Mouse (Mus musculus): ENCODE results near the gene Pde4c.

Pde4c gene

DNA sequence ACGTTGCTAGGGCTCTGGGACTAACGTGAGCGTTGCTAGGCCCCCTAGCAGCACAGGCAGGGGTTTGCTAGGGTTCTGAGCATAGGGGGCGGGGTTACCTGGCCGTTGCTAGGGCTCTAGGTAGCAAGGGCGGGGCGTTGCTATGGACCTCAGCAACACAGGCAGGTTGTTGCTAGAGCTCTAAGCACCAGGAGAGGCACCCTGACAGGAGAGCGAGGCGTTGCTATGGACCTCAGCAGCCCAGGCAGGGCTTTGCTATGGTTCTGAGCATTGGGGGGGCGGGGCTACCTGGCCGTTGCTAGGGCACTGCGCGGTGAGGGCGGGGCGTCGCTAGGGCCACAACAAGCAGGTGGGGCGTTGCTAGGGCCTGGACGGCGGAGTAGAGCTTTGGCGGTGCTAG is 69.2 kb downstream of the Pde4c start:
- DNase-seq = peak; percentile 65

DNA sequence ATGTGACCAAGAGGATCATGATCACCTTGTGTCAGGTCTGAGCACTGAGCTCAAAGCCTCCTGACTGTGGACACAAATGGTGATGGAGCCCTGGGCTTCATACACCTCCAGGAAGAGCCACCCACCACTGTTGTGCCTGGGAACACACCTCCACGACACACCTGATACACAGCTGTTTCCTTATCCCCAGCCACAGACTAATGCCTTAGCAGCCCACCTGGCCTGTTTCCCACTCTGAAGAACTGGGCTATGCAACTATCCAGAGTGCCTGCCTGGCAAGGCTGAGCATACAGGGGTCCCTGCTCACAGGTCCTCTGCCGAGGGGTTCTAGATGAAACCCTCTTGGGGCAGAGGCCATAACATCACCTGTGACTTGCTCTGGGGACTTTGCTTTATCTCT is 70.7 kb downstream of the Pde4c start:
- DNase-seq = no peak

DNA sequence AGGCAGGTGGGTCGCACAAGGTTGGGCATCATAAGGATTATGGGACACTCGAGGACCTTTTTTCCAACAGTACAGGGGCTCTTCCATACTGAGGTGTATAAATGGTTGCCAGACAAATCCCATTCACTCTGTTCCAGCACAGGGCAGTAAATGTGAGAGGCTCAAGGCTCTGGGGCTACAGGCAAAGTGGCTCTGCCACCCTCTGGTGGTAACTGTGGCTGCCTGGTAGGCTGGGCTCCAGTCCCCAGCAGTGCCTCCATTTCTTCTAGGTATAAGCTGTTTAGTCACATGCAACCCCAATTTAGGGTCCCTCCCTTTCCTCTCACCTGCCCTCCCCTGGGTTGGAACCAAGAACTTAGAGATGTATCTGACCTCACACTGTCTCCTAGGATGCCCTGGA is 71.8 kb downstream of the Pde4c start:
- no peak for DNase-seq

DNA sequence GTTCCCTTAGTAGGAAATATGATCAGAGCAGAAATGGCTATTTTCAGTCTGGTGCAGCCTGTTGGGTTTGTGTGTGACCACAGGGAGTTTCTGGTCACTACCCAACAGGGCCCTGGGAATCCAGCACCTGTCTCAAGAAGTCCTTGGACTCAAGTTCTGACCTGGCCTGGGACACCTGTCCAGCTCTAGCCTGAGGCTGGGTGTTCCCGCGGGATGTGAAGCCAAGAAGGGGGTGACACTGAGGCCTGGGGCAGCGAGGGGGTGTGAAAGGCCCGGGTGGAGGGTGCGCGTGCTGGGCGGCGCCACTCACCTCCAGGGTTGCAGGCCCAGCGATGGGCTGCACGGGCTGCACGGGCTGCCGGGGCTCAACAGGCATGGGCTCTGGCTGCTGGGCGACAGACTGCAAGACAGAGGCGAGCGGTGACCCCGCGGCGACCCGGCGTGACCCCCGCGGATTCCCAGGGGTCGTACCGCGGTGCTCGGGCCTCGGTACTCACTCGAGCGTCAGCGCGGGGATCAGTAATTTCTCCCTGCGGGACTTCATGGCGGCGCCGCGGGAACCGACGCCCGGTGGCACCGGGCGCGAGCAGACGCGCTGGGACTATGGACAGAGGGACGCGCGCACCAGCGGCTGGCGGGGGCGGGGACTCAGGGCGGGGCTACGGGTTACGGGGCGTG is 73.0 kb downstream of the Pde4c start:
- DNase-seq = no peak

DNA sequence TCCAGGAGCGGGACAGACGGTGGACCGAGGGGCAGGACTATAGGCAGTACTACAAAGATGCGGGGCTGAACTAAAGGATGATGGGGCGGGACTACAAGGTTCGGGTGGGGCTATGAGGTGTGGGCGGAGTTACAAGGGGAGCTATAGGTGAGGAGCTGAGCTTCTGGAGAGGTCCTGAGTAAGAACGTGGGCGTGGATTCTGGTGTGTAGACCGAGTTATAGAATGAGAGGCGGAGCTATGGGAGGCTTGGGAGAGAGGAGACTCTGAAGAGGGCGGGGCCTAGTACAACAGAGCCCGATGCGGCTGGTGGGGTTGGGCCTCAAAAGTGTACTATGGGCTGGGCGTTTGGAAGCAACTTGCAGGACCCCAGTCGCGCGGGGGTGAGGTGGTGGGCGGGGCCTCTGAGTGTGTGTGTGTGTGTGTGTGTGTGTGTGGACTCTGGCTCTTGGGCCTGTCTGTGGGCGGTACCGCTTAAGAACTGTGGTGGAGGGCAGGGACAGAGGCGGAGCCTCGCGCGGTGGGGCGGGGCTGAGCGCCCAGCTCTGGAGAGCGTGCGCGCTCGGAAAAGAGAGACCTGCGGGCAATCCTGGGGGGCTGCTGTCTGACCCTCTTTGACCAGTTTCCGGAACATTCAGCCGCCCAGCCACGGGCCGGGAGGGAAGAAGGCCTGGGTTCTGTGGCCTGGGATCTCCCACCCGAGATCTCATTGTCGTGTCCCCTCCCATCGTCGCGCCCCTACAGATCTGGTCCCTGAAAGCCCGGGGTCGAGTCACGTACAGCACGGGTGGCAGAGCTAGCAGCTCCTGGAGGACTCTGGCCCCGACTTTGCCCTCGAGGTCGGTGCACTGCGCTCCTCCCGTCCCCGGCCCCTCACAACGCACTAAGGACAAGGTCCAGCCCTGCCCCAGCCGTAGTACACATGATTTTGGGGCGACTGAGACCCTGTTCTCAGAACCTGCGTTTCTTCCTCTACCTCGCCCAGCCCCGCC is 73.9 kb downstream of the Pde4c start:
- peak; percentile 78 to 83 for DNase-seq

DNA sequence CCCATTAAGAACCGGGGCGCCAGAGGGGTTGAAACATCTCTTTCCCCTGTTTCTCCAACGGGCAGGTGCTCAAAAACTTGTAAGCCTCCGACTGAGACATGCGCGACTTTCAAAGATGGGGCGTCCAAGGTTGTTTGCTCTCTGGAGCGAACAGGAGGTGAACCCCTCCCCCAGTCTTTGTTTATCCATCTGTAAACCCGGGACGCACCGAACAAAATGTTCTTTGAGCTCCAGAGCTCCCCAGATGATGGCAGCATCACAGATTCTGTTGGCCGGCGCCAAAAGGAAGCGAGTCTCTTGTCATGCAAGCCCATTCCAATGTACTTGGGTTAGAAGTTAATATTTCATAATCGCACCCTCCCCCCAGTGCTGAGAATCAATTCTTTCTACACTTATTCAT is 74.8 kb downstream of the Pde4c start:
- DNase-seq = no peak

DNA sequence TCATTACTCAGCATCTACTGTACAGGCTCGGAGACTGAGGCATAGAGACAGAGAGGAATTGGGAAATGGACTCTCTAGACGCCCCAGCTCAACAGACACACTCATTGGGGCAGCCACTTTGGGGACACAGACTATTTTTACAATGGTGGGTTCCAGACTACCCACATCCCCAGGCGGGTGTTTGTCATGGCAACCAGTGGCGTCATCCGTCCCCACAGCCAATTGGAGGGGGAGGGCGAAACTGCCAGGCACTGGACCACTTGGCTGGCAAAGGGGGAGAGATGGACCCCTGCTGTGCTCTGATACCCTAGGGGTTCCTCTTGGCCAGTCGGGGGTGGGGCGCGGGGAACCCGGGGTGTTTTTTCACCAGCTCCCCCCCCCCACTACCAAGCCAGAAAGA is 77.1 kb downstream of the Pde4c start:
- DNase-seq = no peak
